Mouse (Mus musculus): ENCODE results near the gene A930004D18Rik. TPM values are rescaled to one million over a fixed set of nuclear protein-coding genes. Genes with fewer than 3 reads are reported as not detected.
"Not testable (repeated sequence)": the region's sequence is repeated elsewhere in the genome, so short reads cannot be mapped to it uniquely, and the experiment has no call there.

The A930004D18Rik gene
- total and polyA plus RNA-seq, 2 experiments, result 1.9 to 2.8 TPM

DNA sequence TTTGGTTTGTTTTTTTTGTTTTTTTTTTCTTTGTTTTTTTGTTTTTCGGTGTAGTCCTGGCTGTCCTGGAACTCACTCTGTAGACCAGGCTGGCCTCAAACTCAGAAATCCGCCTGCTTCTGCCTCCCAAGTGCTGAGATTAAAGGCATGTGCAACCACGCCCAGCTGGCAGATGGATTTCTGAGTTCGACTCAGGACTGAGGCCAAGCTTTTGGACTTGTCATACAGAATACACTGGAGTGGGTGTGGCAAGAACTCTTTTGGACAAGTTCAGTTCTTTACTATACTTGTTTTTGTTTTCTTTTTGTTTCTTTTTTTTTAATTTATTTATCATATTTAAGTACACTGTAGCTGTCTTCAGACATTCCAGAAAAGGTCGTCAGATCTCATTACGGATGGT is 58.8 kb downstream of the A930004D18Rik start:
- no peak overlapping the region for H3K9ac ChIP-seq (ENCODE audit: low read depth, low read length)
- H3K4me1 ChIP-seq (ENCODE audit: control insufficient read depth, insufficient read depth, low read length), result peaks cover 3% of the 10 kb centered on the region; the same call in 1 of the 2 replicates
- H3K4me3 ChIP-seq (ENCODE audit: insufficient read depth, low read depth, low read length), result no peak overlapping the region
- WGBS, result 93% methylated on average over 6 of the region's 6 CpGs
- no peak for DNase-seq (ENCODE audit: extremely low read depth, low read depth, low spot score)
- H3K36me3 ChIP-seq (ENCODE audit: control insufficient read depth, insufficient read depth, low read length), result no peaks in the 10 kb centered on the region
- no peak overlapping the region for H3K27ac ChIP-seq (replicated peaks; ENCODE audit: insufficient read depth, low read depth, low read length)
- H3K27me3 ChIP-seq (ENCODE audit: control insufficient read depth, insufficient read depth, low read length), result no peaks in the 10 kb centered on the region
- no peaks in the 10 kb centered on the region for H3K79me2 ChIP-seq (ENCODE audit: control insufficient read depth, insufficient read depth, low read length)
- TF ChIP-seq CTCF (IDR thresholded peaks at IDR 0.05; ENCODE audit: low read depth, low read length) (no peak), POLR2A (IDR thresholded peaks at IDR 0.05; ENCODE audit: extremely low read depth, insufficient read depth, low read length) (no peak)

DNA sequence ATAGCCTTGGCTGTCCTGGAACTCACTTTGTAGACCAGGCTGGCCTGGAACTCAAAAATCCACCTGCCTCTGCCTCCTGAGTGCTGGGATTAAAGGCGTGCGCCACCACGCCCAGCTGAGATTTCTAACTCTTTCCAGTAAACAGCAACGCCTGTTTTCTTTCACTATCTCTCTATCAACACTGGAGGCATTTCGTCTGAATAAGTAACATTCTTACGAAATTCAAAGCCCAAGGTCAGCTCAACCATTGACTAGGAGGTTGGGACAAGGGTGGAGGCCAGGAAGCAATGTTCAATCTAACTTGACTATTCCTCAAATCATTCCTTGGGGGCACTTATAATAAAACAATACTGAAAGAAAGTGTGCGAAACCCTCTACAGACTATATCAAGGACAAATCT is 59.3 kb downstream of the A930004D18Rik start:
- H3K79me2 ChIP-seq (ENCODE audit: control insufficient read depth, insufficient read depth, low read length); H3K36me3 ChIP-seq (ENCODE audit: control insufficient read depth, insufficient read depth, low read length); H3K9ac ChIP-seq (ENCODE audit: low read depth, low read length); DNase-seq (ENCODE audit: extremely low read depth, low read depth, low spot score); H3K4me1 ChIP-seq (ENCODE audit: control insufficient read depth, insufficient read depth, low read length); H3K27me3 ChIP-seq (ENCODE audit: control insufficient read depth, insufficient read depth, low read length); H3K27ac ChIP-seq (replicated peaks; ENCODE audit: insufficient read depth, low read depth, low read length); H3K4me3 ChIP-seq (ENCODE audit: insufficient read depth, low read depth, low read length): not testable (repeated sequence)
- 83% methylated on average over 7 of the region's 7 CpGs for whole genome bisulfite sequencing

DNA sequence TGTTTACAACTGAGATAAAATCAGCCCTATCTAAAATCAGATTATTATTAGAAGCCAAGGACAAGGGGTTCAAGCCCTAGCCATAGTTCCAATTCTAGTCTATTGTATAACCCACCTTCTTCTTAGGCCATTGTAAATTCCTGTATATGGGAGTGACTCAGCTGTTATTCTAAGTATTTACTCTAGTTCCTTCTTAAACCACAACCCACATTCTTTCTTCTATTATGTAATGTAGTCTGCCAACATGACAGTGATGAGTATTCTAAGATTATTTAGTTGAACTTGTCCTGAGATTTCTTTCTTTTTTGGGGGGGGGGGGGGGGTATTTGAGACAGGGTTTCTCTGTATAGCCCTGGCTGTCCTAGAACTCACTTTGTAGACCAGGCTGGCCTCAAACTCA is 59.9 kb downstream of the A930004D18Rik start:
- H3K27me3 ChIP-seq (ENCODE audit: control insufficient read depth, insufficient read depth, low read length); H3K27ac ChIP-seq (replicated peaks; ENCODE audit: insufficient read depth, low read depth, low read length); H3K9ac ChIP-seq (ENCODE audit: low read depth, low read length); H3K4me1 ChIP-seq (ENCODE audit: control insufficient read depth, insufficient read depth, low read length); H3K36me3 ChIP-seq (ENCODE audit: control insufficient read depth, insufficient read depth, low read length); H3K79me2 ChIP-seq (ENCODE audit: control insufficient read depth, insufficient read depth, low read length); H3K4me3 ChIP-seq (ENCODE audit: insufficient read depth, low read depth, low read length); DNase-seq (ENCODE audit: extremely low read depth, low read depth, low spot score): not testable (repeated sequence)

DNA sequence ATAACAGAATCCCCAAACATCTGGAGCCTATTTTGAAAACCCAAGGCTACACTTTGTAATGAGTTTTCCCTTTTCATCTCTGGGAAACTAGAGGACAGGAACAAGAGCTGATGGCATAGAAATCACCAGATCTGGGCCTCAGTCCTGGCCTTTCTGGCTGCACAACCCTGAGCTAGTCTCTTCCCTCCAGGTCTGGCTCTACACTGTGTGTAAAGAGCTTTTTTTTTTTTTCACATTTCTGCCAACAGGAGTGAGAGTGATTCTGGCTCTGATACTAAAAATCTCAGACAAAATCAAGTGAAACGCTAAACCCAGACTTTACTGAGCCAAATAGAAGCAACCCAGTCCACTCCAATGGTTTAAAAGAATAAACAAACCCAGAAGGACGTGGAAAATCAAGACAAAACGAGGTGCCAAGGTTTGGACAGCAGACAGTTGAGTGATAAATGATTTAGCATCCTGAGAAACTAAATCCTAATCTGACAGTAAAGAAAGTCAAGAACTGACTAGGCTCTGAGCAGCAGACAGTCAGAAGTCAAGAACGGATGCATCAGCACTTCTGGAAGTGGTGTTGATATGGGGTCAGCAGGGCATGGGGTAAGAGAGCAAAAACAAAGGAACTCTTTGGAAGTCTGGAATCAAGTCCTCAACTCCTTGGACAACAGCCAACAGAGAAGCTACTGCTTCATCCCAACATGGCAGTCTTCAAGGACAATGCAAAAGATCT is 61.8 kb downstream of the A930004D18Rik start:
- Histone ChIP-seq H3K9ac (ENCODE audit: low read depth, low read length) (no peak overlapping the region), H3K79me2 (ENCODE audit: control insufficient read depth, insufficient read depth, low read length) (no peaks in the 10 kb centered on the region), H3K36me3 (ENCODE audit: control insufficient read depth, insufficient read depth, low read length) (no peaks in the 10 kb centered on the region), H3K4me1 (ENCODE audit: control insufficient read depth, insufficient read depth, low read length) (peaks cover 3% of the 10 kb centered on the region; the same call in 1 of the 2 replicates), H3K4me3 (ENCODE audit: insufficient read depth, low read depth, low read length) (no peak overlapping the region), H3K27me3 (ENCODE audit: control insufficient read depth, insufficient read depth, low read length) (no peaks in the 10 kb centered on the region), H3K27ac (replicated peaks; ENCODE audit: insufficient read depth, low read depth, low read length) (no peak overlapping the region)
- no peak for TF ChIP-seq CTCF (IDR thresholded peaks at IDR 0.05; ENCODE audit: low read depth, low read length)
- no peak for TF ChIP-seq POLR2A (IDR thresholded peaks at IDR 0.05; ENCODE audit: extremely low read depth, insufficient read depth, low read length)
- DNase-seq (ENCODE audit: extremely low read depth, low read depth, low spot score), result no peak
- WGBS, result 68% methylated on average over 4 of the region's 4 CpGs

Other genes with a start within 250 kb of the A930004D18Rik start
- gene H2al2a, start 40.8 kb downstream of the A930004D18Rik start, total RNA-seq (2014; rRNA removed), result not detected in 2 replicates
- gene H2al2a, start 40.8 kb downstream of the A930004D18Rik start, polyA plus RNA-seq (2012; rRNA removed), result not detected in 2 replicates
- gene Skida1, start 11.3 kb upstream of the A930004D18Rik start, total RNA-seq (2014; rRNA removed), result 0.47 and 1.3 TPM in 2 replicates
- 0.24 and 0.33 TPM in 2 replicates for gene Skida1, start 11.3 kb upstream of the A930004D18Rik start, polyA plus RNA-seq (2012; rRNA removed)
- 18.0 and 20.4 TPM in 2 replicates for gene Mllt10, start 17.5 kb upstream of the A930004D18Rik start, total RNA-seq (2014; rRNA removed)
- gene Mllt10, start 17.5 kb upstream of the A930004D18Rik start, polyA plus RNA-seq (2012; rRNA removed), result 15.7 and 16.7 TPM in 2 replicates

Data from liver, adult 2 months (tissue).